Mouse (Mus musculus): ENCODE measurements around the gene Gm3755. TPM values are rescaled to one million over a fixed set of nuclear protein-coding genes. Genes with fewer than 3 reads are reported as not detected.
"Not testable (repeated sequence)": the region's sequence is repeated elsewhere in the genome, so short reads cannot be mapped to it uniquely, and the experiment has no call there.

Gene Gm3755
- polyA plus RNA-seq (2014; fragmentation: Nextera tagmentation; extraction: Ambion mirVana): not detected in 2 replicates

DNA sequence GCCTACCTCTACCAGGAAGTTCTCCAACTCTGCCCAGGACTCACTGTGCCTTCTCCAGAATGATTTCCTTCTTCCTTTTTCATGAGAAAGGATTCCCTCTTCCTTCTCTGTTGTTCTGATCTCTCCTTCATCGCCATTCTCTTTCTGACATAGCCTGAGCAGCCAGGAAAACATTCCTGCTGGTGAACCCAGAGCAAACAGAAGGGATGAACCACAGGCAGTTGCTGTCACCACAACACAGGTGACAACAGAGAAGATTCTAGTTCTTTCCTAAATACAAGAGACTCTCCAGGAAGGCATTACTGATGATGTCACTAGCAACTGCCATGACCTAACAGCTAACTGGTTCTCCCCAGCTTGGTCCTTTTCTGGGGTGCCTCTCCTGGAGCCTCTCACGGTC lies at the start of gene Gm3755:
TSS of gene Gm3755 (minus strand) at position 101 of the 400 bp plus-strand sequence.
- H3K27me3 ChIP-seq (ENCODE audit: control insufficient read depth, insufficient read depth, low read length); H3K9ac ChIP-seq (ENCODE audit: low read length); H3K27ac ChIP-seq (ENCODE audit: low read depth, low read length); H3K4me1 ChIP-seq (ENCODE audit: control insufficient read depth, insufficient read depth, low read length); ATAC-seq (ENCODE audit: insufficient read depth, low FRiP score, low TSS enrichment); H3K4me2 ChIP-seq (ENCODE audit: low read depth); H3K36me3 ChIP-seq (ENCODE audit: control insufficient read depth, insufficient read depth, low read length); DNase-seq (ENCODE audit: low spot score); H3K9me3 ChIP-seq (ENCODE audit: control insufficient read depth, low read length); H3K4me3 ChIP-seq (ENCODE audit: low read depth, low read length): not testable (repeated sequence)
- WGBS: no CpG with 5 or more reads among the region's 2 CpGs

- ATAC-seq (ENCODE audit: insufficient read depth, low FRiP score, low TSS enrichment); H3K27ac ChIP-seq (ENCODE audit: low read depth, low read length); DNase-seq (ENCODE audit: low spot score); H3K9ac ChIP-seq (ENCODE audit: low read length); H3K36me3 ChIP-seq (ENCODE audit: control insufficient read depth, insufficient read depth, low read length); H3K9me3 ChIP-seq (ENCODE audit: control insufficient read depth, low read length); H3K4me1 ChIP-seq (ENCODE audit: control insufficient read depth, insufficient read depth, low read length); H3K27me3 ChIP-seq (ENCODE audit: control insufficient read depth, insufficient read depth, low read length): not testable (repeated sequence)
- peak overlapping the region; percentile 32 for H3K4me2 ChIP-seq (ENCODE audit: low read depth)
- H3K4me3 ChIP-seq (ENCODE audit: low read depth, low read length): peak overlapping the region; percentile 23; the same call in 1 of the 2 replicates
- 0% methylated on average over 8 of the region's 18 CpGs for WGBS
These were observed 38.0 kb upstream of the Gm3755 start for GRCm38 (mm10) chr14:7488731-7489130.

GRCm38 (mm10) chr14:7483662-7484061 lies 32.9 kb upstream of the Gm3755 start, which contains the start of gene Gm3752:
Gene Gm3752 (minus strand): TSS chr14:7483762.
- H3K27me3 ChIP-seq (ENCODE audit: control insufficient read depth, insufficient read depth, low read length); ATAC-seq (ENCODE audit: insufficient read depth, low FRiP score, low TSS enrichment); H3K4me1 ChIP-seq (ENCODE audit: control insufficient read depth, insufficient read depth, low read length); H3K9me3 ChIP-seq (ENCODE audit: control insufficient read depth, low read length); H3K36me3 ChIP-seq (ENCODE audit: control insufficient read depth, insufficient read depth, low read length); H3K4me3 ChIP-seq (ENCODE audit: low read depth, low read length); H3K4me2 ChIP-seq (ENCODE audit: low read depth); DNase-seq (ENCODE audit: low spot score); H3K9ac ChIP-seq (ENCODE audit: low read length); H3K27ac ChIP-seq (ENCODE audit: low read depth, low read length): not testable (repeated sequence)
- 100% methylated on average over 1 of the region's 3 CpGs for WGBS

- not testable (repeated sequence) for H3K9me3 ChIP-seq (ENCODE audit: control insufficient read depth, low read length); H3K4me2 ChIP-seq (ENCODE audit: low read depth); H3K4me3 ChIP-seq (ENCODE audit: low read depth, low read length); DNase-seq (ENCODE audit: low spot score); H3K4me1 ChIP-seq (ENCODE audit: control insufficient read depth, insufficient read depth, low read length); ATAC-seq (ENCODE audit: insufficient read depth, low FRiP score, low TSS enrichment); H3K27me3 ChIP-seq (ENCODE audit: control insufficient read depth, insufficient read depth, low read length); H3K27ac ChIP-seq (ENCODE audit: low read depth, low read length); H3K9ac ChIP-seq (ENCODE audit: low read length); H3K36me3 ChIP-seq (ENCODE audit: control insufficient read depth, insufficient read depth, low read length)
- 85% methylated on average over 2 of the region's 2 CpGs for WGBS
These were observed 28.2 kb downstream of the Gm3755 start for GRCm38 (mm10) chr14:7422496-7422895.

Other genes starting within 250 kb of the Gm3755 start
- not detected in 2 replicates for gene Gm3727, start 186.2 kb downstream of the Gm3755 start, polyA plus RNA-seq (2014; fragmentation: Nextera tagmentation; extraction: Ambion mirVana)
- 1.5 and 2.4 TPM in 2 replicates for gene Gm3739, start 135.9 kb downstream of the Gm3755 start, polyA plus RNA-seq (2014; fragmentation: Nextera tagmentation; extraction: Ambion mirVana)
- gene Gm5797, start 118.5 kb downstream of the Gm3755 start, polyA plus RNA-seq (2014; fragmentation: Nextera tagmentation; extraction: Ambion mirVana): not detected in 2 replicates
- not detected in 2 replicates for gene Gm8374, start 85.8 kb downstream of the Gm3755 start, polyA plus RNA-seq (2014; fragmentation: Nextera tagmentation; extraction: Ambion mirVana)
- 2.6 TPM in 2 replicates for gene Gm3752, start 32.8 kb upstream of the Gm3755 start, polyA plus RNA-seq (2014; fragmentation: Nextera tagmentation; extraction: Ambion mirVana)
- 0.89 and 1.2 TPM in 2 replicates for gene Gm3558, start 117.6 kb upstream of the Gm3755 start, polyA plus RNA-seq (2014; fragmentation: Nextera tagmentation; extraction: Ambion mirVana)
- not detected in 2 replicates for gene Gm10338, start 144.7 kb upstream of the Gm3755 start, polyA plus RNA-seq (2014; fragmentation: Nextera tagmentation; extraction: Ambion mirVana)
- gene Gm10128, start 193.1 kb upstream of the Gm3755 start, polyA plus RNA-seq (2014; fragmentation: Nextera tagmentation; extraction: Ambion mirVana): not detected in 2 replicates

Data from neural tube, embryonic 11.5 days (tissue).